Mouse (Mus musculus) 416B (cell line): ENCODE results near the gene Tmem45b.

ENCODE experiments used
- DNase-seq: peaks from one replicate; pipeline ENCODE4 v3.0.0; 2011; ENCODE audit warnings: low read depth

Tmem45b gene

GRCm38 (mm10) chr9:31400441-31400840 lies 63.8 kb downstream of the Tmem45b start:
- peak; percentile 66 for DNase-seq

GRCm38 (mm10) chr9:31387206-31387605 lies 77.1 kb downstream of the Tmem45b start:
- no peak for DNase-seq

- DNase-seq: peak; percentile 25
These were observed 77.7 kb downstream of the Tmem45b start for GRCm38 (mm10) chr9:31386368-31387180.

- peak; percentile 89 for DNase-seq
These were observed 78.3 kb downstream of the Tmem45b start, which contains the start of gene Nfrkb for GRCm38 (mm10) chr9:31385947-31386354. TSS of gene Nfrkb (plus strand) at chr9:31386192.

- DNase-seq: no peak
These were observed 78.8 kb downstream of the Tmem45b start for GRCm38 (mm10) chr9:31385500-31385869.

- no peak for DNase-seq
These were observed 79.3 kb downstream of the Tmem45b start for GRCm38 (mm10) chr9:31384786-31385499.

- no peak for DNase-seq
These were observed 87.6 kb downstream of the Tmem45b start for GRCm38 (mm10) chr9:31376661-31377060.
